In the genomic region with DNA sequence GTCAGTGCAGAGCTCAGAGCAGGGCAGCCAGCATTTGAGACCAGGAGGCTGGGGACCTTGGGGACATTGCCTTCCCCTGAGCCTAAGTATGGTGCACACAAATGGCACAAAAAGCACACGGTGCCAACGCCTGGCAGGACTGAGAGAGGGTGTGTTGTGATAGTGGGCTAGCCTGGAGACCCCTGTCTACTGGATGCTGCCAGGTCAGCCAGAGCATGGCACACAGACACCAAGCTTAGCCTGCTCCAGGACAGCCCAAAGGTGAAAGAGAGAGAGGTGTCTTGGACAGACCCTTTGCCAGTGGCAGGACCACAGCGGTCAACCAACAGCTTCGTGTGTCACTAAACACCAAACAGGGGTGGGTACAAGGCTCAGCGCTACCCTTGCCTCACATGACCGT, we compare ENCODE assay signal across 18 mouse cellular contexts. TPM values are rescaled to one million over a fixed set of nuclear protein-coding genes. Genes with fewer than 3 reads are reported as not detected.
DNase-seq lines count a peak whose midpoint lies in the region; ATAC-seq lines count a peak whose summit lies in the region.
"Had no signal": no experiment of that assay in that cellular context is flagged by ENCODE, and none has a peak within 500 bp of the region (broad histone marks: within the 10 kb centered on the region; RNA-seq: fewer than 3 reads in every experiment).

No protein-coding gene starts in this region.

- WGBS in heart, embryonic 11.5 days (ENCODE audit: insufficient replicate concordance): 86% methylated on average over 6 of the region's 6 CpGs
- 82% methylated on average over 6 of the region's 6 CpGs for WGBS in liver, embryonic 15.5 days (ENCODE audit: insufficient replicate concordance)
- WGBS in heart, embryonic 14.5 days: 81% methylated on average over 6 of the region's 6 CpGs

- peak overlapping the region; percentile 77 for H3K27ac ChIP-seq in heart, embryonic 11.5 days (ENCODE audit: low read depth, low read length)
- H3K27ac ChIP-seq in liver, embryonic 15.5 days (replicated peaks): peak overlapping the region; percentile 82
- peak overlapping the region; percentile 88 to 93 for H3K27ac ChIP-seq in heart, embryonic 14.5 days (replicated peaks in 1 of 2; ENCODE audit: control insufficient read depth in 1 of 2, insufficient read depth in 1 of 2, low read depth in 2 of 2, low read length in 2 of 2)
- H3K27ac ChIP-seq: embryonic facial prominence, embryonic 12.5 days; limb, embryonic 12.5 days; midbrain, embryonic 13.5 days had no signal

- peak overlapping the region; percentile 23; the same call in 1 of the 2 replicates for H3K9ac ChIP-seq in heart, embryonic 11.5 days (ENCODE audit: low read depth, low read length)
- no peak overlapping the region for H3K9ac ChIP-seq in liver, embryonic 15.5 days
- peak overlapping the region; percentile 44 for H3K9ac ChIP-seq in heart, embryonic 14.5 days (ENCODE audit: low read length)
- H3K9ac ChIP-seq: embryonic facial prominence, embryonic 12.5 days; limb, embryonic 12.5 days; midbrain, embryonic 13.5 days had no signal

- no peaks in the 10 kb centered on the region for H3K9me3 ChIP-seq in heart, embryonic 11.5 days (replicated peaks; ENCODE audit: control insufficient read depth, low read length)
- H3K9me3 ChIP-seq in liver, embryonic 15.5 days (replicated peaks): no peaks in the 10 kb centered on the region
- no peaks in the 10 kb centered on the region for H3K9me3 ChIP-seq in heart, embryonic 14.5 days (ENCODE audit: control insufficient read depth, low read length)
- H3K9me3 ChIP-seq: embryonic facial prominence, embryonic 12.5 days; G1E; limb, embryonic 12.5 days; midbrain, embryonic 13.5 days had no signal

- H3K4me2 ChIP-seq in heart, embryonic 11.5 days: peak overlapping the region; percentile 45
- no peak overlapping the region for H3K4me2 ChIP-seq in liver, embryonic 15.5 days
- H3K4me2 ChIP-seq in heart, embryonic 14.5 days (ENCODE audit: low read length): peak overlapping the region; percentile 50
- H3K4me2 ChIP-seq: embryonic facial prominence, embryonic 12.5 days; limb, embryonic 12.5 days; midbrain, embryonic 13.5 days had no signal

- H3K4me3 ChIP-seq in heart, embryonic 11.5 days (ENCODE audit: low read depth, low read length): no peak overlapping the region
- H3K4me3 ChIP-seq in liver, embryonic 15.5 days (replicated peaks): no peak overlapping the region
- H3K4me3 ChIP-seq in heart, embryonic 14.5 days (ENCODE audit: control insufficient read depth in 1 of 2, insufficient read depth in 1 of 2, low read depth in 1 of 2, low read length in 2 of 2): no peak overlapping the region
- H3K4me3 ChIP-seq: embryonic facial prominence, embryonic 12.5 days; limb, embryonic 12.5 days; midbrain, embryonic 13.5 days; myocyte had no signal

- no peak for DNase-seq in heart, postnatal 14 days
- DNase-seq in liver: no peak
- DNase-seq in heart, postnatal 4 days: peak; percentile 3
- DNase-seq: cerebellum, adult 11 months; kidney, adult 8-10 months; kidney, postnatal 4 days; lung, postnatal 14 days; spleen, adult 18-20 months had no signal

- ATAC-seq in heart, embryonic 11.5 days (replicated peaks; ENCODE audit: insufficient number of reproducible peaks, low FRiP score, low TSS enrichment): no peak
- ATAC-seq in liver, embryonic 15.5 days (ENCODE audit: insufficient read depth): no peak
- no peak for ATAC-seq in heart, embryonic 14.5 days (ENCODE audit: insufficient number of reproducible peaks, insufficient read depth, low FRiP score, low read depth)
- ATAC-seq in CD4-positive, CD25-positive, alpha-beta regulatory T cell, adult 4 months: no peak
- ATAC-seq: hindbrain, embryonic 16.5 days; midbrain, embryonic 13.5 days had no signal

- peaks cover 43% of the 10 kb centered on the region for H3K4me1 ChIP-seq in heart, embryonic 11.5 days (ENCODE audit: control insufficient read depth, insufficient read depth, low read length)
- H3K4me1 ChIP-seq in liver, embryonic 15.5 days (replicated peaks): peaks cover 55% of the 10 kb centered on the region
- H3K4me1 ChIP-seq in heart, embryonic 14.5 days (ENCODE audit: control insufficient read depth in 2 of 2, insufficient read depth in 2 of 2, low read length in 2 of 2): peaks cover 49 to 72% of the 10 kb centered on the region in 2 experiments

- H3K27me3 ChIP-seq in heart, embryonic 11.5 days (ENCODE audit: control insufficient read depth, insufficient read depth, low read length): no peaks in the 10 kb centered on the region
- no peaks in the 10 kb centered on the region for H3K27me3 ChIP-seq in liver, embryonic 15.5 days
- no peaks in the 10 kb centered on the region for H3K27me3 ChIP-seq in heart, embryonic 14.5 days (ENCODE audit: control insufficient read depth, insufficient read depth, low read length)
- H3K27me3 ChIP-seq: embryonic facial prominence, embryonic 12.5 days; limb, embryonic 12.5 days; midbrain, embryonic 13.5 days had no signal

- intact Hi-C loops in heart, postnatal 14 days (cut with DNase I): no loop called here

- no peaks in the 10 kb centered on the region for H3K36me3 ChIP-seq in heart, embryonic 11.5 days (ENCODE audit: control insufficient read depth, insufficient read depth, low read length)
- no peaks in the 10 kb centered on the region for H3K36me3 ChIP-seq in liver, embryonic 15.5 days (replicated peaks)
- H3K36me3 ChIP-seq in heart, embryonic 14.5 days (ENCODE audit: control insufficient read depth, insufficient read depth, low read length): 0 out of 2 replicates have a peak, but pooled peaks cover 4% of the 10 kb centered on the region
- H3K36me3 ChIP-seq: embryonic facial prominence, embryonic 12.5 days; limb, embryonic 12.5 days; midbrain, embryonic 13.5 days had no signal

RNA-seq across cellular contexts. Expression of a gene that starts 14.8 kb away (rescaled TPM):
- polyA plus RNA-seq in heart, embryonic 11.5 days (2014; fragmentation: Nextera tagmentation; extraction: Ambion mirVana): 7.0 and 7.8 TPM in 2 replicates
- 10 to 100 TPM; 47.9 to 52.4 TPM for total RNA-seq in heart, postnatal 14 days (2021)
- polyA plus RNA-seq in liver, embryonic 15.5 days (2015; fragmentation: Nextera tagmentation; extraction: Ambion mirVana): 1.5 and 2.2 TPM in 2 replicates
- polyA plus RNA-seq in heart, embryonic 14.5 days (2014; fragmentation: Nextera tagmentation; extraction: Ambion mirVana): 10.2 and 12.0 TPM in 2 replicates
- 10 to 100 TPM; 45.9 to 52.2 TPM for total RNA-seq in heart, postnatal 4 days (2021)
- 10 to 100 TPM in 1 of 2 experiments, 1 to 10 TPM in 1; 9.3 to 11.5 TPM for polyA plus RNA-seq in CD4-positive, CD25-positive, alpha-beta regulatory T cell, adult 4 months (2017; shearing (Covaris generic))
